Mouse (Mus musculus): ENCODE measurements around the gene Reep1. TPM values are rescaled to one million over a fixed set of nuclear protein-coding genes. Genes with fewer than 3 reads are reported as not detected.

Gene Reep1
- polyA plus RNA-seq, 1 experiment: 2.9 TPM

DNA sequence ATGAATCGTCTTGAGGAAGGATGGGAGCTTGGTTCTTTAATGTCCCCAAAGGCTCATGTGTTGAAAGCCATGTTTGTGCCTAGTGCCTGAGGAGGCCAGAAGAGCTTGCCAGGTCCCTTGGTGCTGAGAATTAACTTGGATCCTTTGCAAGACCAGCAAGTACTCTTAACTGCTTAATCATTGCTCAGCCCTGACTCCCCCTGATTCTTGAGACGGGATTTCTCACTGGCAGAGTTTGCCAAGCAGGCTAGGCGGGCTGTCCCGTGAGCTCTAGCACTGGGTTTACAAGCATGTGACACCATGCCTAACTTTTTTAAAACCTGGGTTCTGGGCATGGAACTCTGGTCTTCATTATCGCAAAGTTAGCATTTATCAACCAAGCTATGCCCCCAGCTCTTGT lies 7.6 kb downstream of the Reep1 start:
- no peaks in the 10 kb centered on the region for H3K9me3 ChIP-seq (replicated peaks; ENCODE audit: control insufficient read depth, insufficient read depth, low read length, poor library complexity, severe bottlenecking)
- no peak overlapping the region for H3K4me3 ChIP-seq (ENCODE audit: low read depth, low read length)
- no peaks in the 10 kb centered on the region for H3K27me3 ChIP-seq (ENCODE audit: control insufficient read depth, insufficient read depth, low read length, poor library complexity, severe bottlenecking)
- H3K9ac ChIP-seq (ENCODE audit: low read depth, poor library complexity, severe bottlenecking): no peak overlapping the region
- no peak overlapping the region for H3K27ac ChIP-seq (ENCODE audit: insufficient read depth, low read length)
- TF ChIP-seq EP300 (IDR thresholded peaks at IDR 0.05; ENCODE audit: insufficient read depth, low read depth, low read length) (no peak), POLR2A (IDR thresholded peaks at IDR 0.05; ENCODE audit: insufficient read depth, low read length) (no peak), CTCF (IDR thresholded peaks at IDR 0.05; ENCODE audit: low read depth, low read length) (no peak)
- no peaks in the 10 kb centered on the region for H3K36me3 ChIP-seq (ENCODE audit: control insufficient read depth, insufficient read depth, low read length, poor library complexity, severe bottlenecking)
- no peaks in the 10 kb centered on the region for H3K4me1 ChIP-seq (ENCODE audit: control insufficient read depth, insufficient read depth, low read length)

DNA sequence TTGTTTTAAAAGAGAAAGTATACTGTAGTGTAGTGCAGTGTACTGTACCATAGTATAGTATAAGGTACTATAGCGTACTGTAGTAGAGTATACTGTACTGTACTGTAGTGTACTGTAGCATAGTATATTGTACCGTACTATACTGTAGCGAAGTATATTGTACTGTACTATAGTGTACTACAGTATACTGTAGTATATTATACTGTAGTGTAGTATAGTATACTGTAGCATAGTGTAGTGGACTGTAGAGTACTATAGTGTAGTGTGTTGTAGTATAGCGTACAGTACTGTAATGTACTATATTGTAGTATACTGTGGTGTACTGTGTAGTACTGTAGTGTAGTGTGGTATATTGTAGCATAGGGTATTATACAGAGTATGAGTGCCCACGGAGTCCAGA lies 9.1 kb downstream of the Reep1 start:
- no peak overlapping the region for H3K27ac ChIP-seq (ENCODE audit: insufficient read depth, low read length)
- H3K27me3 ChIP-seq (ENCODE audit: control insufficient read depth, insufficient read depth, low read length, poor library complexity, severe bottlenecking): no peaks in the 10 kb centered on the region
- H3K4me1 ChIP-seq (ENCODE audit: control insufficient read depth, insufficient read depth, low read length): no peaks in the 10 kb centered on the region
- no peak overlapping the region for H3K4me3 ChIP-seq (ENCODE audit: low read depth, low read length)
- H3K9me3 ChIP-seq (replicated peaks; ENCODE audit: control insufficient read depth, insufficient read depth, low read length, poor library complexity, severe bottlenecking): no peaks in the 10 kb centered on the region
- no peaks in the 10 kb centered on the region for H3K36me3 ChIP-seq (ENCODE audit: control insufficient read depth, insufficient read depth, low read length, poor library complexity, severe bottlenecking)
- no peak overlapping the region for H3K9ac ChIP-seq (ENCODE audit: low read depth, poor library complexity, severe bottlenecking)
- TF ChIP-seq POLR2A (IDR thresholded peaks at IDR 0.05; ENCODE audit: insufficient read depth, low read length) (no peak), EP300 (IDR thresholded peaks at IDR 0.05; ENCODE audit: insufficient read depth, low read depth, low read length) (no peak), CTCF (IDR thresholded peaks at IDR 0.05; ENCODE audit: low read depth, low read length) (no peak)

- Histone ChIP-seq H3K27ac (ENCODE audit: insufficient read depth, low read length) (no peak overlapping the region), H3K9me3 (replicated peaks; ENCODE audit: control insufficient read depth, insufficient read depth, low read length, poor library complexity, severe bottlenecking) (no peaks in the 10 kb centered on the region), H3K4me1 (ENCODE audit: control insufficient read depth, insufficient read depth, low read length) (no peaks in the 10 kb centered on the region), H3K9ac (ENCODE audit: low read depth, poor library complexity, severe bottlenecking) (no peak overlapping the region), H3K4me3 (ENCODE audit: low read depth, low read length) (no peak overlapping the region), H3K27me3 (ENCODE audit: control insufficient read depth, insufficient read depth, low read length, poor library complexity, severe bottlenecking) (no peaks in the 10 kb centered on the region), H3K36me3 (ENCODE audit: control insufficient read depth, insufficient read depth, low read length, poor library complexity, severe bottlenecking) (no peaks in the 10 kb centered on the region)
- no peak for TF ChIP-seq EP300 (IDR thresholded peaks at IDR 0.05; ENCODE audit: insufficient read depth, low read depth, low read length)
- TF ChIP-seq POLR2A (IDR thresholded peaks at IDR 0.05; ENCODE audit: insufficient read depth, low read length): no peak
- TF ChIP-seq CTCF (IDR thresholded peaks at IDR 0.05; ENCODE audit: low read depth, low read length): no peak
These were observed 11.0 kb downstream of the Reep1 start for GRCm38 (mm10) chr6:71718322-71718721.

DNA sequence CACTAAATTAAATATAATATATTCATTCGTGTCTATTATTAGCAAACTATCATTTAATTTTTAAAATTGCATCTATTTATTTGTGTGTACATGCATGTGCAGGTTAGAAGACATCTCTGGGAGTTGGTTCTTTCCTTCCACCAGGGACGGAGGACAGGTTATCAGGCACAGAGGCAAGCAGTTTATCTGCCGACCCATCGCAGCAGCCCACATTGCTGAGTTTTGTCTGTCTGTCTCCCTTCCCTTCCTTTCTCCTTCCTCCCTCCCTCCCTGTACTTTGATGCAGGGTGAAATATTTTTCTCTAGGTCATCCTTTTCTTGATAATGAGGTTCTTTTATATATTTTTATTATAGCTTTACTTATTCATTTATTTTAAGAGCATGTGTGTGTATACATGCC lies 11.9 kb downstream of the Reep1 start:
- no peak for TF ChIP-seq CTCF (IDR thresholded peaks at IDR 0.05; ENCODE audit: low read depth, low read length)
- no peak overlapping the region for H3K4me3 ChIP-seq (ENCODE audit: low read depth, low read length)
- H3K36me3 ChIP-seq (ENCODE audit: control insufficient read depth, insufficient read depth, low read length, poor library complexity, severe bottlenecking): no peaks in the 10 kb centered on the region
- no peaks in the 10 kb centered on the region for H3K9me3 ChIP-seq (replicated peaks; ENCODE audit: control insufficient read depth, insufficient read depth, low read length, poor library complexity, severe bottlenecking)
- H3K4me1 ChIP-seq (ENCODE audit: control insufficient read depth, insufficient read depth, low read length): no peaks in the 10 kb centered on the region
- no peak overlapping the region for H3K27ac ChIP-seq (ENCODE audit: insufficient read depth, low read length)
- no peaks in the 10 kb centered on the region for H3K27me3 ChIP-seq (ENCODE audit: control insufficient read depth, insufficient read depth, low read length, poor library complexity, severe bottlenecking)
- no peak overlapping the region for H3K9ac ChIP-seq (ENCODE audit: low read depth, poor library complexity, severe bottlenecking)

- H3K9ac ChIP-seq (ENCODE audit: low read depth, poor library complexity, severe bottlenecking): no peak overlapping the region
- H3K9me3 ChIP-seq (replicated peaks; ENCODE audit: control insufficient read depth, insufficient read depth, low read length, poor library complexity, severe bottlenecking): no peaks in the 10 kb centered on the region
- no peaks in the 10 kb centered on the region for H3K4me1 ChIP-seq (ENCODE audit: control insufficient read depth, insufficient read depth, low read length)
- no peak overlapping the region for H3K27ac ChIP-seq (ENCODE audit: insufficient read depth, low read length)
- TF ChIP-seq EP300 (IDR thresholded peaks at IDR 0.05; ENCODE audit: insufficient read depth, low read depth, low read length) (no peak), CTCF (IDR thresholded peaks at IDR 0.05; ENCODE audit: low read depth, low read length) (no peak), POLR2A (IDR thresholded peaks at IDR 0.05; ENCODE audit: insufficient read depth, low read length) (no peak)
- no peaks in the 10 kb centered on the region for H3K36me3 ChIP-seq (ENCODE audit: control insufficient read depth, insufficient read depth, low read length, poor library complexity, severe bottlenecking)
- no peaks in the 10 kb centered on the region for H3K27me3 ChIP-seq (ENCODE audit: control insufficient read depth, insufficient read depth, low read length, poor library complexity, severe bottlenecking)
- H3K4me3 ChIP-seq (ENCODE audit: low read depth, low read length): no peak overlapping the region
These were observed 15.6 kb downstream of the Reep1 start for GRCm38 (mm10) chr6:71722988-71723387.

DNA sequence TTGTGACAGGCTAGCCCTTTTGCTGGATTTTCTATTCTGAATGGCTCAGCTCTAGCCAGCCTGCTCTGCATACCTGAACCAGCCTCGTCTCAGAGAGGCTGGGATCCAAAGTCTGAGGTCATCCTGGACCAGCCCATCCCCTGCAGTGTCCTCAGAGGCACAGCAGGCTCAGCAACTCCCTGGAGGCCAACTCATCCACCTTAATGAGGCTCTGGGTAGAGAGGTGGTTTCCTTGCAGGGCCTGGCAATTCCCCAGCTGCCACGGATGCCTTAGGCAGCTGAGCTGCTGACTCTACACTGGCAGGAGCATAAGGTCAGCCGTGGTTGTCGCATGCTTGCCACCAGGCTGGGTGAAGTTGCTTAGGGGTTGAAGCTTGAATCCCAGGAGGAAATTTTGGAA lies 16.2 kb downstream of the Reep1 start:
- Histone ChIP-seq H3K9ac (ENCODE audit: low read depth, poor library complexity, severe bottlenecking) (no peak overlapping the region), H3K27me3 (ENCODE audit: control insufficient read depth, insufficient read depth, low read length, poor library complexity, severe bottlenecking) (no peaks in the 10 kb centered on the region), H3K9me3 (replicated peaks; ENCODE audit: control insufficient read depth, insufficient read depth, low read length, poor library complexity, severe bottlenecking) (no peaks in the 10 kb centered on the region), H3K27ac (ENCODE audit: insufficient read depth, low read length) (no peak overlapping the region), H3K36me3 (ENCODE audit: control insufficient read depth, insufficient read depth, low read length, poor library complexity, severe bottlenecking) (no peaks in the 10 kb centered on the region), H3K4me1 (ENCODE audit: control insufficient read depth, insufficient read depth, low read length) (no peaks in the 10 kb centered on the region), H3K4me3 (ENCODE audit: low read depth, low read length) (no peak overlapping the region)
- TF ChIP-seq POLR2A (IDR thresholded peaks at IDR 0.05; ENCODE audit: insufficient read depth, low read length): no peak
- no peak for TF ChIP-seq EP300 (IDR thresholded peaks at IDR 0.05; ENCODE audit: insufficient read depth, low read depth, low read length)
- no peak for TF ChIP-seq CTCF (IDR thresholded peaks at IDR 0.05; ENCODE audit: low read depth, low read length)

All from ES-Bruce4 (cell line).